14 mouse cellular contexts compared by ENCODE assay signal in the genomic region with DNA sequence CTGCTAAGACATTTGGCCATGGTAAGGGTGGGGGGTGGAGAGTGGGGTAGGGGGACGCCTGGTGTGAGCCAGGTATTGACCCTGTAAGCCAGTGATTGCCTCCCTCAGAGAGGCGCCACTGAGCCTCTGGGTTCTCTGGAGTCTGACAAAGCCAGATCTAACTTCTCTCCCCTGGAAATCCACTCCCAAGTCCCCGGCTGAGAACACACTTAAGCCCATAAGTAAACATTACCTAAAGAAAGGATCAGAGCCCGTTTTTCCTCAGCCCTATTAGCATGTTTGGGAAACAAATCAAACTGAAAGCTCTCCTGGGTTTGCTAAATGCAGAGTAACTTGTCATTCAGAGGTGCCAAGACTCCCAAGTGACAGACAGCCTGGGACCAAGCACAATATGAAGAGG.
"Had no signal": no experiment of that assay in that cellular context is flagged by ENCODE, and none has a peak within 500 bp of the region (broad histone marks: within the 10 kb centered on the region; RNA-seq: fewer than 3 reads in every experiment).

No protein-coding gene starts in this region.

- H3K36me3 ChIP-seq: midbrain, embryonic 15.5 days had no signal

- H3K4me2 ChIP-seq: limb, embryonic 13.5 days; liver, embryonic 13.5 days; midbrain, embryonic 15.5 days had no signal

- H3K4me3 ChIP-seq: layer of hippocampus, adult 2 months; limb, embryonic 10.5 days; limb, embryonic 13.5 days; liver, embryonic 13.5 days; midbrain, embryonic 15.5 days had no signal

- H3K9ac ChIP-seq: limb, embryonic 13.5 days; liver, embryonic 13.5 days; midbrain, embryonic 15.5 days had no signal

- H3K27me3 ChIP-seq: liver, embryonic 13.5 days; midbrain, embryonic 15.5 days had no signal

- H3K9me3 ChIP-seq: limb, embryonic 10.5 days; limb, embryonic 13.5 days; liver, embryonic 13.5 days; midbrain, embryonic 15.5 days had no signal

- DNase-seq: kidney, adult 2 months; kidney, postnatal 25 days; layer of hippocampus, adult 9-11 months; liver; liver, embryonic 13.5 days; lung, postnatal 14 days; thymus, adult 18-20 months; thymus, postnatal 36 days had no signal

- H3K27ac ChIP-seq: kidney, postnatal 0 days; layer of hippocampus, adult 2 months; limb, embryonic 10.5 days; limb, embryonic 13.5 days; liver, embryonic 13.5 days; midbrain, embryonic 15.5 days had no signal

- ATAC-seq: intestine, postnatal 0 days; midbrain, embryonic 15.5 days had no signal
